Mouse (Mus musculus) erythroblast, embryonic 14.5 days (primary cell): ENCODE data around the gene Oma1. TPM values are rescaled to one million over a fixed set of nuclear protein-coding genes. Genes with fewer than 3 reads are reported as not detected.

Experiments used
- H3K27me3 ChIP-seq: 2 replicates; pipeline ENCODE4 v1.6.1; 2012; ENCODE audit warnings: inconsistent platforms; ENCODE audit not compliant: control insufficient read depth
- H3K36me3 ChIP-seq: 2 replicates; pipeline ENCODE4 v1.6.1; 2012; ENCODE audit warnings: mild to moderate bottlenecking, inconsistent platforms; ENCODE audit not compliant: control insufficient read depth
- H3K4me1 ChIP-seq: 2 replicates; pipeline ENCODE4 v1.6.1; 2012; ENCODE audit warnings: inconsistent platforms; ENCODE audit not compliant: control insufficient read depth
- H3K4me3 ChIP-seq: replicated peaks from 2 replicates; pipeline ENCODE3; 2012; ENCODE audit warnings: moderate library complexity, mild to moderate bottlenecking, inconsistent platforms
- H3K9me3 ChIP-seq: 2 replicates; pipeline ENCODE4 v1.6.1; 2012; ENCODE audit warnings: low read length, inconsistent platforms, mixed read lengths; ENCODE audit not compliant: control insufficient read depth
- GATA1 ChIP-seq: IDR thresholded peaks from 2 replicates; pipeline ENCODE4 v1.6.1; 2012; ENCODE audit warnings: low read length, inconsistent platforms, mixed read lengths
- TAL1 ChIP-seq: IDR thresholded peaks from 3 replicates; pipeline ENCODE4 v1.6.1; 2012; ENCODE audit warnings: low read length, inconsistent platforms, mixed read lengths
- polyA plus RNA-seq: library from polyadenylated mRNA; stranded (reverse); fragments of >175 nt; gene quantifications from 2 replicates; pipeline ENCODE4 v1.2.3, GENCODE M21; 2012

The Oma1 gene
- polyA plus RNA-seq, 1 experiment = 0.04 TPM

GRCm38 (mm10) chr4:103346849-103347248, 33.2 kb downstream of the Oma1 start:
- Histone ChIP-seq H3K27me3 (no peaks in the 10 kb centered on the region), H3K4me3 (no peak overlapping the region), H3K36me3 (no peaks in the 10 kb centered on the region; the same call in 1 of the 2 replicates), H3K9me3 (no peaks in the 10 kb centered on the region), H3K4me1 (no peaks in the 10 kb centered on the region)
- no peak for TF ChIP-seq GATA1
- no peak for TF ChIP-seq TAL1

GRCm38 (mm10) chr4:103349219-103349618, 35.6 kb downstream of the Oma1 start:
- Histone ChIP-seq H3K4me1 (no peaks in the 10 kb centered on the region), H3K27me3 (no peaks in the 10 kb centered on the region), H3K9me3 (no peaks in the 10 kb centered on the region), H3K36me3 (no peaks in the 10 kb centered on the region; the same call in 1 of the 2 replicates), H3K4me3 (no peak overlapping the region)
- no peak for TF ChIP-seq TAL1
- TF ChIP-seq GATA1 = no peak

- Histone ChIP-seq H3K4me3 (no peak overlapping the region), H3K4me1 (no peaks in the 10 kb centered on the region), H3K27me3 (no peaks in the 10 kb centered on the region), H3K36me3 (no peaks in the 10 kb centered on the region), H3K9me3 (no peaks in the 10 kb centered on the region)
- no peak for TF ChIP-seq TAL1
- no peak for TF ChIP-seq GATA1
These were observed 39.3 kb downstream of the Oma1 start for GRCm38 (mm10) chr4:103352926-103353325.

- TF ChIP-seq TAL1 (no peak), GATA1 (no peak)
These were observed 43.8 kb downstream of the Oma1 start for GRCm38 (mm10) chr4:103357457-103357856.

GRCm38 (mm10) chr4:103358941-103359448, 45.4 kb downstream of the Oma1 start:
- no peaks in the 10 kb centered on the region for H3K27me3 ChIP-seq
- H3K4me1 ChIP-seq = no peaks in the 10 kb centered on the region
- no peaks in the 10 kb centered on the region for H3K36me3 ChIP-seq
- H3K4me3 ChIP-seq = no peak overlapping the region
- H3K9me3 ChIP-seq = no peaks in the 10 kb centered on the region
- TF ChIP-seq TAL1 = no peak
- no peak for TF ChIP-seq GATA1

More at GRCm38 (mm10) chr4:103357457-103357856, 43.8 kb downstream of the Oma1 start:
- Histone ChIP-seq H3K4me3 (no peak overlapping the region), H3K4me1 (no peaks in the 10 kb centered on the region), H3K36me3 (no peaks in the 10 kb centered on the region), H3K9me3 (no peaks in the 10 kb centered on the region), H3K27me3 (no peaks in the 10 kb centered on the region)

- Histone ChIP-seq H3K4me1 (no peaks in the 10 kb centered on the region), H3K4me3 (no peak overlapping the region), H3K9me3 (no peaks in the 10 kb centered on the region; the same call in 1 of the 2 replicates), H3K36me3 (no peaks in the 10 kb centered on the region), H3K27me3 (no peaks in the 10 kb centered on the region)
- TF ChIP-seq TAL1 = no peak
- no peak for TF ChIP-seq GATA1
These were observed 68.6 kb downstream of the Oma1 start for GRCm38 (mm10) chr4:103382171-103382570.

- Histone ChIP-seq H3K36me3 (no peaks in the 10 kb centered on the region), H3K27me3 (no peaks in the 10 kb centered on the region), H3K4me3 (no peak overlapping the region), H3K4me1 (no peaks in the 10 kb centered on the region), H3K9me3 (peaks cover 3% of the 10 kb centered on the region)
- TF ChIP-seq GATA1 = no peak
- TF ChIP-seq TAL1 = no peak
These were observed 71.4 kb downstream of the Oma1 start for GRCm38 (mm10) chr4:103385031-103385430.

- Histone ChIP-seq H3K27me3 (no peaks in the 10 kb centered on the region), H3K4me1 (no peaks in the 10 kb centered on the region), H3K4me3 (no peak overlapping the region), H3K9me3 (peaks cover 3% of the 10 kb centered on the region), H3K36me3 (no peaks in the 10 kb centered on the region)
- TF ChIP-seq TAL1 = no peak
- TF ChIP-seq GATA1 = no peak
These were observed 72.5 kb downstream of the Oma1 start for GRCm38 (mm10) chr4:103385835-103386787.

- Histone ChIP-seq H3K9me3 (peaks cover 3% of the 10 kb centered on the region), H3K4me3 (no peak overlapping the region), H3K27me3 (no peaks in the 10 kb centered on the region), H3K4me1 (no peaks in the 10 kb centered on the region), H3K36me3 (no peaks in the 10 kb centered on the region)
- no peak for TF ChIP-seq GATA1
These were observed 73.7 kb downstream of the Oma1 start for GRCm38 (mm10) chr4:103387292-103387691.
